In the genomic region with DNA sequence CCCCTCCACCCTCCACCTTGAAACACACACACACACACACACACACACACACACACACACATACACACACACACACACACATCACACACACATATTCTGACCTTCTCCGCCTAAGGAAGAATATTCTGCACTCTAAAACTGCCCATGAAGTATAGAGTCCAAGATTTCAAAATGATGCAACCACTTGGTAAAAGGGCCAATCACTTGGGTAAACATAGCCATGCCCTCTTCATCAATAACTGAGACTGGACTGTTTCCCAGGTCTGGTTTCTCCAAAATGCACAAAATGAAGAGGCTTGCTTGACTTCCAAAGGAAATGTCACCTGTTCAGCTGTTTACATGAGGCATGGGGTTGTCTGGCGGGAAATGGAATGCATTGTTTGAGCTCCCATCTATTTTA, we compare ENCODE assay signal across 32 mouse cellular contexts. TPM values are rescaled to one million over a fixed set of nuclear protein-coding genes. Genes with fewer than 3 reads are reported as not detected.
"Had no signal": no experiment of that assay in that cellular context is flagged by ENCODE, and none has a peak within 500 bp of the region (broad histone marks: within the 10 kb centered on the region; RNA-seq: fewer than 3 reads in every experiment).

No protein-coding gene starts in this region.

- ATAC-seq: liver, embryonic 12.5 days; liver, postnatal 0 days; lung, postnatal 0 days; midbrain, embryonic 13.5 days; midbrain, embryonic 15.5 days; midbrain, embryonic 16.5 days had no signal

- H3K4me1 ChIP-seq: limb, embryonic 15.5 days; liver, embryonic 12.5 days; liver, embryonic 13.5 days; liver, embryonic 15.5 days; lung, embryonic 15.5 days; megakaryocyte, embryonic 14.5 days; midbrain, embryonic 12.5 days; midbrain, embryonic 15.5 days; neural tube, embryonic 12.5 days had no signal

- H3K27ac ChIP-seq: left cerebral cortex, adult 2 months; limb, embryonic 10.5 days; limb, embryonic 12.5 days; limb, embryonic 13.5 days; limb, embryonic 15.5 days; liver, embryonic 12.5 days; liver, embryonic 13.5 days; liver, embryonic 14.5 days; liver, embryonic 15.5 days; lung, embryonic 15.5 days; macrophage; midbrain, embryonic 10.5 days; midbrain, embryonic 12.5 days; midbrain, embryonic 13.5 days; midbrain, embryonic 15.5 days; neural tube, embryonic 12.5 days had no signal

- H3K4me3 ChIP-seq: left cerebral cortex, adult 2 months; limb, embryonic 10.5 days; limb, embryonic 12.5 days; limb, embryonic 13.5 days; limb, embryonic 15.5 days; liver, embryonic 12.5 days; liver, embryonic 13.5 days; liver, embryonic 15.5 days; lung, embryonic 15.5 days; megakaryocyte, embryonic 14.5 days; midbrain, embryonic 10.5 days; midbrain, embryonic 12.5 days; midbrain, embryonic 13.5 days; midbrain, embryonic 15.5 days; neural tube, embryonic 12.5 days had no signal

- H3K9me3 ChIP-seq: limb, embryonic 10.5 days; limb, embryonic 12.5 days; limb, embryonic 13.5 days; limb, embryonic 15.5 days; liver, embryonic 12.5 days; liver, embryonic 13.5 days; liver, embryonic 15.5 days; lung, embryonic 15.5 days; midbrain, embryonic 10.5 days; midbrain, embryonic 12.5 days; midbrain, embryonic 13.5 days; midbrain, embryonic 15.5 days; neural tube, embryonic 12.5 days had no signal

- DNase-seq: left cerebral cortex, postnatal 4 days; liver; liver, embryonic 13.5 days; liver, postnatal 0 days; lung, adult 18-20 months; lung, adult 2 months; lung, embryonic 14.5 days; lung, postnatal 10 days; lung, postnatal 14 days; lung, postnatal 36 days; lung, postnatal 4 days; midbrain, embryonic 14.5 days had no signal

- H3K9ac ChIP-seq: limb, embryonic 12.5 days; limb, embryonic 13.5 days; limb, embryonic 15.5 days; liver, embryonic 12.5 days; liver, embryonic 13.5 days; liver, embryonic 14.5 days; liver, embryonic 15.5 days; liver, postnatal 0 days; lung, embryonic 14.5 days; lung, embryonic 15.5 days; midbrain, embryonic 12.5 days; midbrain, embryonic 13.5 days; midbrain, embryonic 15.5 days; neural tube, embryonic 12.5 days had no signal

- H3K27me3 ChIP-seq: limb, embryonic 12.5 days; limb, embryonic 13.5 days; limb, embryonic 15.5 days; liver, embryonic 12.5 days; liver, embryonic 13.5 days; liver, embryonic 15.5 days; lung, embryonic 15.5 days; megakaryocyte, embryonic 14.5 days; midbrain, embryonic 12.5 days; midbrain, embryonic 13.5 days; midbrain, embryonic 15.5 days; neural tube, embryonic 12.5 days had no signal

- H3K4me2 ChIP-seq: limb, embryonic 12.5 days; limb, embryonic 13.5 days; limb, embryonic 15.5 days; liver, embryonic 12.5 days; liver, embryonic 13.5 days; liver, embryonic 15.5 days; lung, embryonic 14.5 days; lung, embryonic 15.5 days; midbrain, embryonic 11.5 days; midbrain, embryonic 12.5 days; midbrain, embryonic 13.5 days; midbrain, embryonic 15.5 days; neural tube, embryonic 12.5 days had no signal

- H3K36me3 ChIP-seq: limb, embryonic 10.5 days; limb, embryonic 12.5 days; limb, embryonic 13.5 days; limb, embryonic 15.5 days; liver, embryonic 12.5 days; liver, embryonic 13.5 days; liver, embryonic 15.5 days; lung, embryonic 15.5 days; midbrain, embryonic 10.5 days; midbrain, embryonic 12.5 days; midbrain, embryonic 13.5 days; midbrain, embryonic 15.5 days; neural tube, embryonic 12.5 days had no signal

RNA-seq across cellular contexts. Expression of a gene that starts 15.7 kb away (rescaled TPM):
- total RNA-seq: monocyte, adult 5-6 weeks had no signal
